Mouse (Mus musculus) fibroblast of lung, adult 2 months (primary cell): ENCODE results near the gene Esrrg.

Experiments
- DNase-seq: peaks from one replicate; pipeline ENCODE4 v3.0.0-alpha.2; 2011; ENCODE audit warnings: low read depth

Gene Esrrg

GRCm38 (mm10) chr1:187706046-187706445 lies 97.5 kb downstream of the Esrrg start:
- DNase-seq = no peak

- DNase-seq = no peak
Observed at GRCm38 (mm10) chr1:187707176-187707575, 98.6 kb downstream of the Esrrg start.

- DNase-seq = no peak
Observed at GRCm38 (mm10) chr1:187710434-187710948, 101.9 kb downstream of the Esrrg start.

- DNase-seq = no peak
Observed at GRCm38 (mm10) chr1:187721035-187721434, 112.4 kb downstream of the Esrrg start.

- no peak for DNase-seq
Observed at GRCm38 (mm10) chr1:187722016-187722415, 113.4 kb downstream of the Esrrg start.

- no peak for DNase-seq
Observed at GRCm38 (mm10) chr1:187724651-187725050, 116.1 kb downstream of the Esrrg start.

GRCm38 (mm10) chr1:187725351-187725750 lies 116.8 kb downstream of the Esrrg start:
- DNase-seq = no peak

- no peak for DNase-seq
Observed at GRCm38 (mm10) chr1:187731171-187731570, 122.6 kb downstream of the Esrrg start.

- no peak for DNase-seq
Observed at GRCm38 (mm10) chr1:187736507-187736906, 127.9 kb downstream of the Esrrg start.

GRCm38 (mm10) chr1:187737296-187737695 lies 128.7 kb downstream of the Esrrg start:
- DNase-seq = no peak

- no peak for DNase-seq
Observed at GRCm38 (mm10) chr1:187740531-187740930, 131.9 kb downstream of the Esrrg start.

- DNase-seq = no peak
Observed at GRCm38 (mm10) chr1:187741306-187741705, 132.7 kb downstream of the Esrrg start.

- no peak for DNase-seq
Observed at GRCm38 (mm10) chr1:187742071-187742470, 133.5 kb downstream of the Esrrg start.

- DNase-seq = no peak
Observed at GRCm38 (mm10) chr1:187749294-187749693, 140.7 kb downstream of the Esrrg start.

- DNase-seq = no peak
Observed at GRCm38 (mm10) chr1:187749931-187750330, 141.3 kb downstream of the Esrrg start.

GRCm38 (mm10) chr1:187755528-187755927 lies 146.9 kb downstream of the Esrrg start:
- no peak for DNase-seq

GRCm38 (mm10) chr1:187757981-187758380 lies 149.4 kb downstream of the Esrrg start:
- DNase-seq = no peak

- DNase-seq = no peak
Observed at GRCm38 (mm10) chr1:187758546-187758945, 150.0 kb downstream of the Esrrg start.

- DNase-seq = no peak
Observed at GRCm38 (mm10) chr1:187759536-187759935, 150.9 kb downstream of the Esrrg start.

- no peak for DNase-seq
Observed at GRCm38 (mm10) chr1:187762641-187763450, 154.3 kb downstream of the Esrrg start.

- DNase-seq = no peak
Observed at GRCm38 (mm10) chr1:187763451-187763755, 154.8 kb downstream of the Esrrg start.

- DNase-seq = no peak
Observed at GRCm38 (mm10) chr1:187763821-187764220, 155.2 kb downstream of the Esrrg start.

- DNase-seq = no peak
Observed at GRCm38 (mm10) chr1:187765577-187765976, 157.0 kb downstream of the Esrrg start.

- no peak for DNase-seq
Observed at GRCm38 (mm10) chr1:187767355-187767754, 158.8 kb downstream of the Esrrg start.
